Mouse (Mus musculus) heart, adult 9 months (tissue): ENCODE results near the gene Vps33b.
A peak's percentile ranks its signal among the peaks of the same experiment; 100 is the strongest.

ENCODE experiments used
- DNase-seq, 2 experiments: peaks; one replicate each; pipeline ENCODE4 v3.0.0; 2022; ENCODE audit warnings: low spot score in 2 of 2

The Vps33b gene

DNA sequence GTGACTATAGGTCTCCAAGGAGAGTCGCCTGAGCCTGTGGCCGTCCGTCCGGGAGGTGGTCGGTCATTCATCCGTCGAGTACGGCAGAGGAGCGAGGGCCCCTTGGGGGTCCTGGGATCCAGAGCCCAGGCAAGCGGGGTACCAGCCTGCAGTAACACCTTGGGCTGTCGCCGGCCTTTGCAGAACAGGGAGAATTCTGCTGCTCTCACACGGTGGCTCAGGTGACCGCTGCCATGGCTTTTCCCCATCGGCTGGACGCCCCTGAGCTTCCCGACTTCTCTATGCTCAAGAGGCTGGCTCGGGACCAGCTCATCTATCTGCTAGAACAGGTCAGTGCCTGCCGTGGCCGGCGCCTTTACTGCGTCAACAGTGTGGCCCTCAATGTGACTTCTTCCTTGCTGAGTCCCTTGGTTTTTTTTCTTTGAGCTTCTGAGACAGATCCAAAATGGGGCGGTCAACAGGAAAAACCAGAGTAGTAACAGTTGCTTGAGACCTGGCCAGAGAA is 354 bp downstream of the Vps33b start:
- no peak for DNase-seq

DNA sequence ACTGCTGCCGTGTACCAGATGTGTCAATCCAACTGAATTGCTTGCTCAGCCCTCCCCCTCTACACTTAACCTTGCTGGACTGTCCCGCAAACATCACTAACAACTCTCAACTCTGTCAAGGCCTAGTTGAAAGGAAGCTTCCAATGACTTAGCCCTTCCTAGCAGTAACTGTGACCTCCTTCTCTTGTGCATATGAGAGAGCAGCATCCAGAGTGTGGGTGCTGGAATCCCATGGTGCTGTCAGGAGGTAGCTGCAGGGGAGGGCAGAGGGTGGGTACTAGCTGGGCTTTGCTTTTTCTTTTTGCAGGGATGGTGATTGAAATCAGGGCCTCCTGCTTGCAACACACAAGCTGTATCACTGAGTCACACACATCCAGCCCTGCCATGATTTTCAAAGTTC is 4.0 kb downstream of the Vps33b start:
- DNase-seq = no peak

DNA sequence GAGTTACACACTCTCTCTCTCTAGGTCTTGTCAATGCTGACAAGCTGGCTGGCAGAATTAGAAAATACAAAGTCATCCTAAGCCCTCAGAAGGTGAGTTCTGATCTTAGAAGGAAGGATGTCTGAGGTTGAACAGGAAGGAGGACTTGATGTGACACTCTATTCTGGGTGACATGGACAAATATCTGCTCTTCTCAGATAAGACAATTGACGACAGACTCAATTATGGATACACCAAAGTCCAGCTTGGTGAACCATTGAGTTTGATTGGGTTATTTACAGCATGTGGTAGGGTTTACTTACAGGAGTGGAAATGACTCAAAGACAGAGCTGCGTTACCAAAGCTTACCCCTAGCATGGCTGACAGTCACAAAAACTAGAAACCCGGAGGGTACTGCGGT is 6.9 kb downstream of the Vps33b start:
- no peak for DNase-seq

DNA sequence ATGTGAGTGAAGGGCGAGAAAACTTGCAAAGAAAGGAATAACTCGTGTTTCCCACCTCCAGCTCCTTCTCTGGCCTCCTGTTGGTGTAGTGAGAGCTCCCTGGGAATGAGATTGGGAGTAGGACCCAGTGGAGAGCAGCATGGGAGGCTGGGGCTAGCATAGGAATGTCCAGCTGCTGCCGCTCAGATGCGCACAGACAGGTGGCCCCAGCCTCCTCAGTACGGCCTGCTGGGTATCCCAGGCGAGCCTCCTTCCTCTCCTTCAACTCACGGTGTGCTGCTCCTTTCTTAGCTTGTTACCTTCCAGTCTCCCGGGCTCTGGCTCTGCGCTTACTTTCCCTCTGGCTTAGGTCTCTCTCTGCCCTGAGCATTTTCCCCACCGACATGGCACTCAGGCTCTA is 10.6 kb downstream of the Vps33b start:
- DNase-seq = no peak

DNA sequence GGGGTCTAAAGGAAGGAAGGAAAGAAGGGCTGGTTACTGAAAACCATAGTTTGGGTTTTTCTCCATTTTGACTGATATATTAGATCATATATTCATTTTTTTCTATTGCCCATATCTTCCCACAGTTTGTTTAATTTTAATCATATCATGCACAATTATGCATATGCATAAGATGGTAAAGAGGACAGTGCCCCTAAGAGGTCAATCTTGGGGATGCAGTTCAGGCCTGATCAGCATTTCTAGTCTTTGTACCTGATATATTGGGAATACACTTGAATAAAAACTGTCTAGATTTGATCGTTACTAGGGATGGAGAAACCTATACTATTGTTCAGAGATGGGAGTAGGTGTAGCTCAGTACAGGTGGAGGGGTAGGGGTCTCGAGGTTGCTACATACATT is 11.5 kb downstream of the Vps33b start:
- no peak for DNase-seq

DNA sequence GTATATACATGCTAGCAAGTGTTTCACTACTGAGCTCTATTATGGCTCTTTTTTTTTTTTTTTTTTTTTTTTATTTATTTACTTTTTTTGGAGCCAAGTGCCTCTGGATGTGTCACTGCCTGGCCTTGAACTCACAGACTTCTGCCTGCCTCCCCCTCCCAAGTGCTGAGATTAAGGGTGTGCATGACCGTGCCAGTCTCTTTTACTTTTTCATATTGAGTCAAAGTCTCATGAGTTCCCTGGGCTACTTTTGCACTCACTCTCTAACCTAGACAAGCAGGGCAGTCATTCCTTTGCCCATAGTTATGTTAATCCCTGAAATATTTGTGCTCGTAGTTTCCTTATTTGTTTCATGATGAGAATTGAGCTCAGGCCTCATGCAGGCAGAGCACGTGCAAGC is 12.2 kb downstream of the Vps33b start:
- no peak for DNase-seq

DNA sequence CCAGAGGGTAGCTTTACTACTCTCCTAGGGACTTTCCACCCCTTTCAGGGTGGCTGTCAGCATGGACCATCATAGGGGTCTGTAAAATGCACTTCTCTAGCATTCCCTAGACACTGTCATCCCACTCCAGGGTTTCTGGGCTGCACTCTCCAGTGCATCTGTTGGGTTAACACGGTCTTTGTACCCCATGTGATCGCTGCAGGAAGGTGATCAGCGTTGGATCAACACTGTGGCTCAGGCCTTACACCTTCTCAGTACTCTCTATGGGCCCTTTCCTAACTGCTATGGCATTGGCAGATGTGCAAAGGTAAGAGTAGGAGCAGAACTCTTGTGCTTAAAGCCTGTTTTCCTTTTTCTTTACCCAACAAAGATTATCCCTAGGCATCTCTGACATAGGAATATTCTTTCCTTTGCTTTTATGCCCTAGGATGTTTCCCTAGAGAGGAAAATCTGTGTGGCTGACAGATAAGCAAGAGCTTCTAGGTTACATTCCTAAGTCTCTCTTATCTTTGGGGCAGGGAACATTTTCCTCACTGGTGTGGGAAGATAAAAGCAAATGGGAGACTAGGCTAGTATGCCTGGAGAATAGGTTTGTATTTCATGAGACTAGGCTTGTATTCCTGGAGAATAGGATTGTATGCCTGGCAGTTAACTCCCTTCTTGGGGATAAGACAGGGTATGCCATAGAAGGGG is 13.9 kb downstream of the Vps33b start:
- no peak for DNase-seq

DNA sequence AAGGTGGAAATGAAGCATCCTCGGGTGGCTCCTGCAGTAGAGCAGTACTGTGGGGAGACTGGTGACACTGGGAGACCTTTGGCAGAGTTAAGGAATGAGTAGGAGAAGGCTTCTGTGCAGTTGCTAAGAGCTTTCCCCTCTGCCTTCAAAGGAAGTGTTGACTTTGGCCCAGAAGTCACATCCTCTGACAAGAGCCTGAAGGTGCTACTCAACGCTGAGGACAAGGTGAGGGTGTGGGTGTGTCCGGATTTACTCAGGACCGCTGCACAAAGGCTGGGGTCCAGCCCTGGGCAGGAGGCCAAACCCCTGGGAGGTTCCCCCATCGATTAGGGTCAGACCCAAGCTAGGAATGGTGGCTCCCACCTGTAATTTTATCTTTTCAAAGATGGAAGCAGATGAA is 14.9 kb downstream of the Vps33b start:
- no peak for DNase-seq

DNA sequence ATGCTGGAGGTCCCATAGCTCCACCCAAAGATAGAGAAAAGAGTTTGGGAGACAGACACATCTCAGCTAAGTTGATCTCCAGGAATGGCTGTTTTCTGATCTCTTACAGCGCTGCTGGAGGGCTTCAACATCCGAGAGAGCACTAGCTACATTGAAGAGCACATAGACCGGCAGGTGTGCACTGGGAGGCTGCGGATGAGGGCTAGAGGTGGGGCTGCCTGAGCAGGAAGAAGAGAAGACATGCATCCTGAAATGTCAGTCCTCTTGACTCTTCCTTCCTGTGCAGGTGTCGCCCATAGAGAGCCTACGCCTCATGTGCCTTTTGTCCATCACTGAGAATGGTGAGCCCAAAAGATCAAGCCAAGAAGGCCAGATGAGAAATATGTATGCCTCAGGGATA is 16.3 kb downstream of the Vps33b start:
- DNase-seq = no peak

DNA sequence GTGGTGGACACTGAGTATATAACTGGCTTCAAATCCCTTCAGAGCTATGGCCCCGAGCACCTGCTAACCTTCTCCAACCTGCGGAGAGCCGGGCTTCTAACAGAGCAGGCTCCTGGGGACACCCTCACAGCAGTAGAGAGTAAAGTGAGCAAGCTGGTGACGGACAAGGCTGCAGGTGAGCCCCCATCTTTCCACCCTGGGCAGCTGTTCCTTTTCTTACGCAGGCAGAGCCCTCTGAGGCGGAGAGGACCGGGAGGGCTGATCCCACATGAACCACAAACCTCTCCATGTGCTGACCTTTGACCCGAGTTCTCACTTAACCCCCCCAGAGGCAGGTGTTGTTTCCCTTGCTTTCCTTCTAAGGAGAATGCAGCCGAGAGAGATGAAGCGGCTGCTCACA is 18.3 kb downstream of the Vps33b start:
- no peak for DNase-seq

DNA sequence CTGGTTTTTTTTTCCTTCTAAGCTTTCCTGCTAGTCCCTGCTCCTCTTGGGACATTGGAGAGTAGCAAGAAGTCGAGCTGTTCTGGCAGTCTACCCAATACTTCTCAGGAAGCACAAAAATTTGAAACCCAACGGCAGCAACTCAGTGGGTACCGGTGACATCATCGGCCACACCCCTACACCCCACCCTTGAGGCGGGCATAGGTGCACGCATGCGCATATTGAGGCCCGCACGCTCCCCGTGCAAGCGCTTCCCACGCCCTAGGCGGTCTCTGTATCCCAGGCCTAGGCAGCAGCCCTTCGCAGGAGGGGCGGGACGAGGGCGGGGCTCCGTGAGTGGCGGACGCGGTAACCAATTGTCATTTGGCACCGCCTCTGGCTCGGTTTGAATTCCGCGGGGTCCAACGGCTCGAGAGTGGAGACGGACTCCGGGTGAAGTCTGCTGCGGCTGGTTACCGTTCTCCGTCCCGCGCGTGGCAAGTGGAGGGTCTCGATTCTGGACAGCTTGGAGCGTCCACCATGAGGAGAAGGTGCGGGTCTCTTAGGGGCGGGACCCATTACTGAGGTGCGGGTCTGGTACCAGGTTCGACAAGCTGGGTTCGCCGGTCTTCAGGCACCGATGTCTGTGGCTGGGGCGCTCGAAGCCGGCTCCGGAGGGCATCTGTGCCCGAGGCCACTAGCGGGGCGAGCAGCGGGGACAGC is 24.8 kb downstream of the Vps33b start, which contains the start of gene Prc1:
TSS of gene Prc1 (plus strand) at position 389 of the 702 bp plus-strand sequence.
- DNase-seq = peak; percentile 98

DNA sequence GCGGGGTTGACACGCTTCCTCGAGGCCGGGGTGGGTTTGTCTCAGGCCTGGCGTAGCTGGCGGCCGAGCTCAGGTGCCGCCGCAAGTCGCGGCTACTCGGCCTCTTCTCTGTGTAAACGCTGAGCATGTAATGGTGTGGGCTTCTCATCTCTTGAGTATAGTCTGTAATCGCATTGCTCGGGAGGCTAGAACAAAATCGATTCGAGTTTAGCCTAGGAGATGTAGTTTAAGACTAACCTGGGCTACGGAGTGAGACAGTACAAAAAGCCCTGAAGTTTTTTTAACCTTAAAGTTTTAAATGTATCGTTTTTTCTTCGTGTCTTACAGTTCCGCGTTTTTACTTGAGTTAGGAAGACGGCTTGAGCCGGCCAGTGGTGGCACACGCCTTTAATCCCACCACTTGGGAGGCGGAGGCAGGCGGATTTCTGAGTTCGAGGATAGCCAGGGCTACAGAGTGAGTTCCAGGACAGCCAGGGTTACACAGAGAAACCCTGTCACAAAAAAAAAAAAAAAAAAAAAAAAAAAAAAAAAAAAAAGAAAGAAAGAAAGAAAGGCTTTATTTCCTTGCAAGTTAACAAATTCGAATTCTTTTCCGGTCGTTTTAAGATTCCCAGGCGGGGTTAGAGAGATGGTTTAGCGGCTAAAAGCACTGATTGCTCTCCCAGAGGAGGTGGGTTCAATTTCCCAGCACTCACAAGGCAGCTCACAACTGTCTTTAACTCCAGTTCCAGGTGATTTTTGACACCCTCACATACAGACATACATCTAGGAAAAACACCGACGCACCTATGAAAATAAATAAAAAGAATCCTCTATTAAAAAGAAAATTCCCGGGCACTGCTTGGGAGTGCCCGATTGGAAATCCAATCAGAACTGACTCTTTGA is 25.6 kb downstream of the Vps33b start:
- no peak for DNase-seq

DNA sequence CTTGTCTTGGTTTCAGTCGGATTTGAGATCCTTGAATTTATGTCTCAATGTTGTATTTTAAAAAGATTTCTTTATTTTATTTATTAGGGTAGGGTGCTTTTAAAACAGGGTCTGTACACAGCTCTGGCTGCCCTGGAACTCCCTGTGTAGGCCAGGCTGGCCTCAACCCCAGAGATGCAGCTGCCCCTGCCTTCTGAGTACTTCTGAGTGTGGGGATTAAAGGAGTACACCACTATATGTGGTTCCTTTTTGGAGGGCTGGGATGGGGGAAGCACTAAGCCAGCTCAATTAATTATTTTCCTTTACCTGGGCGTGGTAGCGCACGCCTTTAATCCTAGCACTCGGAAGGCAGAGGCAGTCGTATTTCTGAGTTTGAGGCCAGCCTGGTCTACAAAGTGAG is 27.0 kb downstream of the Vps33b start:
- no peak for DNase-seq

DNA sequence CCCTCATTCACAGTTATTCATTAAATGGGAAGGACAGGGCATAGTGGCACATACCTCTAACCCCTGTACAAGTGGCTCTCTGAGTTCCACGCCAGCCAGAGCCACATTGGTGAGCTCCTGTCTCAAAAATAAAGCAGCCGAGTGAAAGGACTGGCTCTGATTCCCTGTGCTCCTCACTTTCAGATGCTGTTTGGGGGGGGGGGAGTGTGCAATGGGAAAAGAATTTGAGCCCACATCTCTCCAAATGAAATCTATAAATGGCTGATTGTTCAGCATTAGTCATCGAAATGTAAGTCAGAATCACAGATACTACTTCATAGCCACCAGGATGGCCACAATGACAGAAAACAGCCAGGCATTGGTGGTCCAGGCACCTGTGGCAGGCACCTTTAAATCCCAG is 27.6 kb downstream of the Vps33b start:
- no peak for DNase-seq

DNA sequence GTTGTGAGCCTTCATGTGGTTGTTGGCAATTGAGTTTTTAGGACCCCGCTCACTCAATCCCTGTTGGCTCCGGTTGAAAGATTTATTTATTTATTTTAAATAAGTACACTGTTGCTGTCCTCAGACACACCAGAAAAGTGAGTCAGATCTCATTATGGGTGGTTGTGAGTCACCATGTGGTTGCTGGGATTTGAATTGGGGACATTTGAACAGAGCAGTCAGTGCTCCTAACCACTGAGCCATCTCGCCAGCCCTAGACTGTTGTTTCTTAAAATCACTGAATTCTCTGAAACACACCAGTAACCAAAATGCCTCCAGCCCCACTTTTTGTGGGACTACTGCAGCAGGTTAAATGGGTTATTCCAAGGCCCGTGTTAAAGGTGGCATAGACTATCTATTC is 29.3 kb downstream of the Vps33b start:
- no peak for DNase-seq

DNA sequence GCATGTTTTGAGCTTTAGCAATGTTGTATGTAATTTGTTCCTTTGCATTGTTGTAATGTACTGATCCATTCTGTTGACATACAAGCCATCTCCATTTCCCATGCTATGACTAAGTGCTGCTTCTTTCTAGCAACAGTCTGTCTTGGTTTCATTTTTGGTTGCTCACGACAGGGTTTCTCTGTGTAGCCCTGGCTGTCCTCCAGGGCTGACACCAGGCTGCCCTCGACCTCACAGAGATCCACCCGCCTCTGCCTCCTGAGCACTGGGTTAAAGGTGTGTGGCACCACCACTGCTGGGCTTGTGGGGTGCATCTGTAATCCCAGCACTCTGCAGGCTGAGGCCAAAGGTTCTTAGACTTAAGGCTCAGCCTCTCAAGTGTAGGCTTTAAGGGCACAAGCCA is 30.1 kb downstream of the Vps33b start:
- DNase-seq = no peak

DNA sequence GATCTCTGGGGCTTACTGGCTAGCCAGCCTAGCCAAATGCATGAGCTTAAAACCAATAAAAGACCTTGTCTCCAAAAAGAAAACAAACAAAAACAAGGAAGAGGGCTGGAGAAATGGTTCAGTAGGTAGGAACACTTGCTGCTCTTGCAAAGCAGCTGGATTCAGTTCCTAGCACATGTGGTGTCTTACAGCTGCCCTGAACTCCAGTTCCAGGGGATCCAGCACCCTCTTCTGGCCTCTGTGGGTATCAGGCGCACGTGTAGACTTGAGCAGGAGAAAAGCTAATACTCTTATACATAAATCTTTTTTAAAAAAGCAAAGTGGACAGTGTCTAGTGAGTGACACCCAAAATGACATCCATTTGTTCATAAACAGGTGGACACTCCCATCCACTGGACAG is 32.1 kb downstream of the Vps33b start:
- no peak for DNase-seq

DNA sequence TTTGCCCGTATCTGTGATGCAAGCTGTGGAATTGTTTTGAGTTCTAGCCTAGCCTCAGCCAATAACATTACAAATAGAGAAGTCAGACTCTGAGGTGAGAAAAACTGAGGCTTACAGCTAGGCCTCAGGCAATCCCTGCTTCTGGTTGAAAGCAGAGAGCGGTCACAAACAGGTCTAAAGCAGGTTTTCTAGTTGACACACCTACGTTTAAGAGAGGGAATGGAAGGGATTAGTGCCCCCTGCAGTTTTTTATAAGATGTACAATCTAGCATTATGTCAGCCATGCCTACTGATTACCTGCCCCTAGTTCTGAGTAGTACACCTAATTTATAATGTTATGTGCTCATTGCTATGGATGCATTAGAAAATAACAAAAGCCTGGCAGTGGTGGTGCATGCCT is 38.3 kb downstream of the Vps33b start:
- DNase-seq = no peak

DNA sequence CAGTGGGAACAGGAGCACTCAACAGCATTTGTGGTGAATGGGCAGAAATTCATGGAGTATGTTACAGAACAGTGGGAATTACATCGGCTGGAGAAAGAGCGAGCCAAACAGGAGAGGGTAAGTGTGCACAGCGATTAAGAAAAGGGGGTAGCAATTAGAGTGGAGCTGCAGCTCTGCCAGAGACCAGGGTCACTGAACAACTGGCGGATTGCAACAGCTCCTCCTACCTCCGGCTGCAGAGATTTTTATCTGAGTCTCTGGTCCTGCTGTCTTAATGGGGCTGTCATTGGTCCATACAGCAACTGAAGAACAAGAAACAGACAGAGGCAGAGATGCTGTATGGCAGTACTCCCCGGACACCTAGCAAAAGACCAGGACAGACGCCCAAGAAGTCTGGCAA is 41.3 kb downstream of the Vps33b start:
- no peak for DNase-seq

DNA sequence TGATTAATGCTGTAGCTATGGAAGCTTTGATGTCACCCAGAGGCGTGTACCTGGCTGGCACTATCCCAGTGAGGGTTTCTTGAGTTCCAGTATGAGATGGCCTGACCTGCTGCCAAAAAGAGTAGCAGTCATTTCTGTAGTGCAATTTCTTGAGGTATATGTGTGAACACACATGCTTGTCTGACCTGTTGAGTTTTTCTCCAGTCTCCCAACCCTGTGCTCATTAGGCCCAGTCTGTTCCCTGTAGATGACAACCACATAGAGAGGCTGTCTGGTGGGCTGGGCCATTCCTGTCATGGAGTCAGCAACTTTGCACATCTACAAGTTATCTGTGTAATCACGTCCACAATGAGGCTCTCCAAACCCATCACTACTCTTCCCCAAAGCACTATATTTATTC is 46.3 kb downstream of the Vps33b start:
- no peak for DNase-seq

DNA sequence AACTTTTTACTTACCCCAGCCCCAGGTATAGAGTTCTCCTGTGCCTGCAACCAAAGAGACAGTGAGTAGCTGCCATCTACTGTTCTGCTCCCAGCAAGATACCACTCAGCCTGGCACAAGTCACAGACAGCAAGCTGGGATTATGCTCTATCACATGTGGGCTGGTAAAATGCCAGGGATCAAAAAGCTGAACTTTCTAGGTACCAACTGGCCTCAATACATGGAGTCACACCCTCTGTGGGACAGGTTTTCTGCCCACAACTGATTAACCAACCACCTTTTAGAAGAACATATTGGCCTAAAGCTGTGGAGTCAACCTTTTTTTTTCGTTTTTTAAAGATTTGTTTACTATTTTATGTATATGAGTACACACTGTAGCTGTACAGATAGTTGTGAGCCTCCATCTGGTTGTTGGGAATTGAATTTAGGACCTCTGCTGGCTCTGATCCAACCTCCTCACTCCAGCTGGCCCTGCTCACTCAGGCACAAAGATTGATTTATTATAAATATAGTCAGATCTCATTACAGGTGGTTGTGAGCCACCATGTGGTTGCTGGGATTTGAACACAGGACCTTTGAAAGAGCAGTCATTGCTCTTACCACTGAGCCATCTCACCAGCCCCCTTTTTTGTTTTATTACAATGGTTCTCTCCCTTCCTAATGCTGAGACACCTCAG is 48.1 kb downstream of the Vps33b start:
- no peak for DNase-seq

DNA sequence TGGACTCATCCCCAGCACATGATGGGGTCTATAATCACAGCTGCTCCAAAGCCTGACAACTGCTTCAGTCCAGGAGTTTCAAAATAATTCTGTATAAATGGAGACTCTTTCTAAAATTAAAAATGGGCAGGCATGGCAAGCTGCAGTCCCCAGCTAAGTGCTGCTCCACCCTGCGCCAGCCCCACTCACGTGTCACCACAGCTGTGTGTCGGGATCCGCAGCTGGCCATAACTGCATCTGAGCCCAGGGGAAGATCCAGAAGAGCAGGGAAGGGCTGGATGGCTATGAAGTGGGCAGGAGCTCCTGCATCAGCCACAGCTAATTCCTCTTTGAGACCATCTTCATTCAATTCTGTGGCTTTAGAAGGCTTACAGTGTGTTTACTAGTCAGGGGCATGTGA is 49.2 kb downstream of the Vps33b start:
- DNase-seq = no peak
